Mouse (Mus musculus) embryonic fibroblast, embryonic 13.5 days (primary cell): ENCODE results near the gene Emilin2.

Experiments
- CTCF ChIP-seq: IDR thresholded peaks from 2 replicates; pipeline ENCODE4 v1.5.1; 2011; ENCODE audit warnings: mild to moderate bottlenecking, control low read depth, low read length, moderate library complexity, borderline replicate concordance; ENCODE audit not compliant: insufficient read depth
- POLR2A ChIP-seq: IDR thresholded peaks from 2 replicates; pipeline ENCODE4 v1.6.1; 2011; ENCODE audit warnings: low read depth, mild to moderate bottlenecking, control low read depth, low read length, moderate library complexity

DNA sequence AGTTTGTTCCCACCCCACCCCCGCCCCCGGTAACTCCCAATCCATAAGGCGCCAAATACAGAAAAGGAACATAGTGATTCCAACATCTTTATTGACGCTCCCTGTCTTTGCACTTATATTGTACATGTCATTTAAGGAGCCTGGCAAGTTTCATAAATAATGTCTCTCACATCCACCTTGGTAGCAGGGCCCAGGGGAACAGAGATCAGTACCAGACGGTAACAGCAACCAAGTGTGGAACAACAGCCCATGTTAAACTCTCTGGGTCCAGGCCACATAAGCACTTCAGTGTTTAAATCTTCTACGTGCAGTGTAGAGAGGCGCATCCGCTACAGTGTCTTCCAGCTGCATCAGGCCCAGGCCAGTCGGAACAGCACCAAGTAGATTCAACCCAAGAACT, 59.7 kb downstream of the Emilin2 start:
- TF ChIP-seq CTCF (no peak), POLR2A (no peak)
